Mouse (Mus musculus): ENCODE data around the gene Arhgef10l.

DNA sequence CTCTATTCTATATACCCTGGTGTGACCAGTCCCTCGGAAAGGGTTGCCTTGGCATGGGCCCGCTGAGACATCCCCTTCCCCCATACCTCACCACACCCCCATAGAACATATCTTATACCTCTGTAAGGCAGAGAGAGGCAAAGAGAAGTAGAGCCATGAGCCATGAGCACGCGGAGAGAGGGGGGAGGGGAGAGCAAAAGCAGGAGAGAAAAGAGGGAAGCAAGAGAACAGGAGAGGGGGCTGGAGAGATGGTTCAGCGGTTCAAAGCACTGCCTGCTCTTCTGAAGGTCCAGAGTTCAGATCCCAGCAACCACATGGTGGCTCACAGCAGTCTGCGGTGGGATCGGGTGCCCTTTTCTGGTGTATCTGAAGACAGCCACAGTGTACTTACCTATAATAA is 25.7 kb upstream of the Arhgef10l start:
- TF ChIP-seq CTCF (IDR thresholded peaks at IDR 0.05; ENCODE audit: low read depth) (no peak), EP300 (IDR thresholded peaks at IDR 0.05; ENCODE audit: low read depth) (no peak)

Data from liver, embryonic 14.5 days (tissue).